Mouse (Mus musculus) heart, embryonic 10.5 days (tissue): ENCODE results near the gene 4930524N10Rik. TPM values are rescaled to one million over a fixed set of nuclear protein-coding genes. Genes with fewer than 3 reads are reported as not detected.

Source experiments
- DNase-seq: peaks from one replicate; pipeline ENCODE4 v3.0.0-alpha.2; 2017; ENCODE audit warnings: low spot score
- H3K27ac ChIP-seq: fragments of 300-500 bp; sonication (generic); 2 replicates; pipeline ENCODE4 v1.5.1; 2016; ENCODE audit warnings: mild to moderate bottlenecking
- H3K27me3 ChIP-seq: fragments of 300-500 bp; sonication (generic); 2 replicates; pipeline ENCODE4 v1.6.1; 2016; ENCODE audit warnings: mild to moderate bottlenecking; ENCODE audit not compliant: poor library complexity, insufficient read depth, severe bottlenecking
- H3K36me3 ChIP-seq: fragments of 300-500 bp; sonication (generic); 2 replicates; pipeline ENCODE4 v1.6.1; 2016; ENCODE audit warnings: mild to moderate bottlenecking, moderate library complexity
- H3K4me1 ChIP-seq: fragments of 300-500 bp; sonication (generic); 2 replicates; pipeline ENCODE4 v1.6.1; 2016; ENCODE audit warnings: mild to moderate bottlenecking
- H3K4me3 ChIP-seq: fragments of 300-500 bp; sonication (generic); 2 replicates; pipeline ENCODE4 v1.5.1; 2016; ENCODE audit warnings: mild to moderate bottlenecking, moderate library complexity
- H3K9me3 ChIP-seq: fragments of 300-500 bp; sonication (generic); 2 replicates; pipeline ENCODE4 v1.6.1; 2016; ENCODE audit warnings: mild to moderate bottlenecking, moderate library complexity
- WGBS: fragments of 180-500 bp; shearing (Covaris S2); methylation state at CpG from one replicate; pipeline ENCODE4 v1.1.7; 2016; 5-methylcytosine and 5-hydroxymethylcytosine counted together
- polyA plus RNA-seq: library from polyadenylated mRNA; unstranded; fragments of >200 nt; fragmentation: Nextera tagmentation; extraction: Ambion mirVana; gene quantifications from 2 replicates; pipeline ENCODE4 v1.2.1, GENCODE M21; 2016

The 4930524N10Rik gene
- polyA plus RNA-seq: not detected in 2 replicates

DNA sequence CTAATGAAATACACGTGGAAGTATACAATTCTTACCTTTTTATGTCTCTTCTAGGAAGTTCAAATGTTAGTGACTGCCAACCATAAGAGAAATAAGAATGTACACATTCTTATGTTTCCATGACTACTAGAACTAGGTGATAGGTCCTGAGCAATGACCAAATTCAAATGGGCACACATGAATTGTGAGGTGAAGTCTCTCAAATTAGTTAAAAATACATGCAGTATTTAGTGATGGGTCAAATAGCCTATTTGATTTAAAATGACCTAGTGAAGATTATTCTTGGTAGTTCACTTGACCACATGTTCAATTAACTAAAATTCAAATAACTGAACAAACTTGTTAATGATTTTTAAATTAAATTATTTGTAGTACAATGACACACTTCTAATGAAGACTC is at the start of gene 4930524N10Rik:
4930524N10Rik (minus strand) TSS at position 101 of the 400 bp plus-strand sequence.
- no peak within 1 kb of the TSS for H3K4me3 ChIP-seq
- H3K27ac ChIP-seq: no peak within 1 kb of the TSS
- WGBS: 21% methylated on average over 1 of the region's 1 CpGs
- no peaks in the 10 kb centered on the region for H3K27me3 ChIP-seq
- H3K9me3 ChIP-seq: no peaks in the 10 kb centered on the region
- no peaks in the 10 kb centered on the region for H3K36me3 ChIP-seq
- no peaks in the 10 kb centered on the region for H3K4me1 ChIP-seq
- DNase-seq: no peak

DNA sequence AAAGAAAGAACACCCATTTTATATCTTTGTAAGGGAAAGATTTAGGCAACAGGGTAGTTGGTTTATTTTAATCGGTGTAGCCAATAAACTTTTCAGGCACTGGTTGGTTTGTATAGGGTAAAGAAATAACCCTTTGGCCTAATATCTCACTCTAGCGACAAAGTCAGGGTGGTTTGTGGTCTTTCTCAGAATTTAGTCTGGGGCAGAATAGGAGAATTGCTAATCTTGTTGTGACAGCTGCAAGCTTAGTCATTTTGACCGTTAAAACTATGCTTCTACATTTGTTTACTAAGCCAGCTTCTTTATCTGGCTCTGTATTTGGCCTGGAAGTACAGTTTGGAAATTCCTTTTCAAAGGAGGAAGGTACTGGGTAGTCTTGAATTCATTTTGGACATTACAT is 6.8 kb upstream of the 4930524N10Rik start:
- H3K36me3 ChIP-seq: no peaks in the 10 kb centered on the region
- no peak overlapping the region for H3K27ac ChIP-seq
- WGBS: 72% methylated on average over 3 of the region's 3 CpGs
- no peaks in the 10 kb centered on the region for H3K4me1 ChIP-seq
- DNase-seq: no peak
- H3K4me3 ChIP-seq: no peak overlapping the region
- H3K27me3 ChIP-seq: no peaks in the 10 kb centered on the region
- H3K9me3 ChIP-seq: peaks cover 3% of the 10 kb centered on the region; the same call in 1 of the 2 replicates

DNA sequence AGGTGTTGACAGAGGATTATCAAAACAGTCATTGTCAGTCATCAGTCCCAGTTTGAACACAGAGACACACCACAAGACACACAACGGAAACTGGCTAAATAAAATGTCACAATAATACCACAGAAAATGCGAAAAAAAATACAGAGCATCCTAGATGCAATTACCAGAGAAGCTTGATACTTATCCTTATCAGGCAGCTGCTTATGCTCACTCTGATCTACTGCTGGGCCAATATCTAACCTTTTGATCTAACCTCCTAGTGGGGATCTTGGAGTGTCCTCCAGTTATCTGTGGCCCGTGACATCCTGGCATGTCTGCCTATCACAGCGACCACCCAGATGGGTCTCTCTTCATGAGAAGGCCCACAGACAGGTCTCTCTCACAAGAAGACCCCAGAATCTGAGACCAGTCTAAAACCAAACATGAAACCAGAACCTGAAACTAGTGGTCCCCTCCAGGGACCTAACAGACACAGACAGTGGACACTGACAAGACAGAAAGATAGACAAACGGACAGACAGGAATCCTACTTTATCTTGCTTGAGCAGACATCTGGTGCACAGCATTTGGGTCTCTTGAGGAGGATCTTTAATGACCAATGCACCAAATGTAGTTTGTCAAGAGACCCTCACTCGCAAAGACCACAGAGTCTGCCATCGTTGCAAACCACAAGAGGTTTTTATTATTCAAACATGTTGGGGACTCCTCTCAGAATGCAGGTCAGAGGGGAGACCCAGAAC is 6.3 kb upstream of the 4930524N10Rik start:
- WGBS: 85% methylated on average over 7 of the region's 7 CpGs
- no peak overlapping the region for H3K27ac ChIP-seq
- no peak for DNase-seq
- peaks cover 3% of the 10 kb centered on the region; the same call in 1 of the 2 replicates for H3K9me3 ChIP-seq
- H3K4me1 ChIP-seq: no peaks in the 10 kb centered on the region
- no peaks in the 10 kb centered on the region for H3K36me3 ChIP-seq
- H3K4me3 ChIP-seq: no peak overlapping the region
- no peaks in the 10 kb centered on the region for H3K27me3 ChIP-seq

DNA sequence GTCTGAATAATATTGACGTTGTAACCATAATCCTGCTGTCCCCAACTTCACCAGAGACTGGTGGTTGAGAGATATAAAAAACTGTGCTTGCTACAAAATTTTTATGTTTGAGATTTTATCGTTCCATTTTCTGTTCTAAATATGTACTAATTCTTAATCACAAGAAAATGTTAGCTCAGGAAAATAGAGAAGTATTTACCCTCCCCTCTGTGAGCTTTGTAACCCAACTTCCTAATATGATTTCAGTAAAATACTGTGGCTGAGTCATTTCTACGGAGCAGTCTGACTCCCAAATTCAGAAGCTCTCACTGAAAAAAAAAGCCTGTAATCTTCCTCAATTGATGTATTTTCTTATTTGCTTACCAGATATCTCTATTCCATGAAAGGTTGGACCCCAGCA is 4.7 kb upstream of the 4930524N10Rik start:
- Histone ChIP-seq H3K9me3 (peaks cover 3% of the 10 kb centered on the region; the same call in 1 of the 2 replicates), H3K27me3 (no peaks in the 10 kb centered on the region), H3K27ac (no peak overlapping the region), H3K4me3 (no peak overlapping the region), H3K4me1 (no peaks in the 10 kb centered on the region), H3K36me3 (no peaks in the 10 kb centered on the region)
- no peak for DNase-seq
- WGBS: 71% methylated on average over 3 of the region's 3 CpGs

Other genes starting within 250 kb of the 4930524N10Rik start
- not detected in 2 replicates for gene Gm15140, start 222.7 kb downstream of the 4930524N10Rik start, polyA plus RNA-seq
- not detected in 2 replicates for gene Samt4, start 138.6 kb upstream of the 4930524N10Rik start, polyA plus RNA-seq
- gene Samt2, start 236.0 kb upstream of the 4930524N10Rik start, polyA plus RNA-seq: not detected in 2 replicates